Comparison of ENCODE assay signal across 8 mouse cellular contexts in genomic region chr11:80696350-80696749, GRCm38 (mm10).
DNase-seq lines count a peak whose midpoint lies in the region; ATAC-seq and TF ChIP-seq lines count a peak whose summit lies in the region.
"Had no signal": no experiment of that assay in that cellular context is flagged by ENCODE, and none has a peak within 500 bp of the region (broad histone marks: within the 10 kb centered on the region; RNA-seq: fewer than 3 reads in every experiment).

No protein-coding gene starts in this region.

- no peak for TF ChIP-seq POLR2A in kidney, adult 2 months (IDR thresholded peaks at IDR 0.05; ENCODE audit: low read depth, low read length)

- no peaks in the 10 kb centered on the region for H3K9me3 ChIP-seq in kidney, embryonic 16.5 days (ENCODE audit: low read length)
- no peaks in the 10 kb centered on the region for H3K9me3 ChIP-seq in hindbrain, embryonic 13.5 days
- H3K9me3 ChIP-seq: liver, embryonic 15.5 days had no signal

- H3K4me2 ChIP-seq in kidney, embryonic 16.5 days (replicated peaks; ENCODE audit: low read depth, low read length), result no peak overlapping the region
- H3K4me2 ChIP-seq in hindbrain, embryonic 13.5 days, result no peak overlapping the region
- H3K4me2 ChIP-seq: liver, embryonic 15.5 days had no signal

- no peaks in the 10 kb centered on the region; the same call in 1 of the 2 replicates for H3K36me3 ChIP-seq in kidney, adult 2 months (ENCODE audit: control insufficient read depth, insufficient read depth, low read length)
- no peaks in the 10 kb centered on the region for H3K36me3 ChIP-seq in kidney, embryonic 16.5 days (ENCODE audit: insufficient read depth, low read length)
- H3K36me3 ChIP-seq in hindbrain, embryonic 13.5 days, result no peaks in the 10 kb centered on the region
- H3K36me3 ChIP-seq: liver, embryonic 15.5 days had no signal

- WGBS in kidney, adult 2 months, result 2% methylated on average over 4 of the region's 4 CpGs
- 6% methylated on average over 4 of the region's 4 CpGs for WGBS in kidney, embryonic 16.5 days
- WGBS in hindbrain, embryonic 13.5 days, result 10% methylated on average over 4 of the region's 4 CpGs

- H3K27me3 ChIP-seq in kidney, adult 2 months (replicated peaks; ENCODE audit: control insufficient read depth, insufficient read depth, low read length), result no peaks in the 10 kb centered on the region
- H3K27me3 ChIP-seq in kidney, embryonic 16.5 days (ENCODE audit: insufficient read depth, low read length), result no peaks in the 10 kb centered on the region
- H3K27me3 ChIP-seq in hindbrain, embryonic 13.5 days, result peaks cover 5% of the 10 kb centered on the region; the same call in 1 of the 2 replicates

- H3K4me3 ChIP-seq in kidney, adult 2 months (ENCODE audit: insufficient read depth, low read depth, low read length), result no peak overlapping the region
- no peak overlapping the region for H3K4me3 ChIP-seq in kidney, embryonic 16.5 days (ENCODE audit: low read length)
- no peak overlapping the region for H3K4me3 ChIP-seq in hindbrain, embryonic 13.5 days
- H3K4me3 ChIP-seq: liver, embryonic 15.5 days had no signal

- no peak overlapping the region for H3K27ac ChIP-seq in kidney, adult 2 months (ENCODE audit: insufficient read depth, low read depth, low read length)
- H3K27ac ChIP-seq in kidney, embryonic 16.5 days (ENCODE audit: low read length), result no peak overlapping the region
- no peak overlapping the region for H3K27ac ChIP-seq in hindbrain, embryonic 13.5 days
- H3K27ac ChIP-seq: liver, embryonic 15.5 days had no signal

- DNase-seq in kidney, adult 2 months, result peak; percentile 68
- peak; percentile 52 for DNase-seq in A20 (ENCODE audit: low read depth, low spot score)
- peak; percentile 57 for DNase-seq in MEL-GATA-1-ER (ENCODE audit: extremely low read depth, low read depth)
- peak; percentile 26 for DNase-seq in fibroblast of lung, adult 2 months (ENCODE audit: low read depth)
- peak; percentile 75 for DNase-seq in retina, postnatal 1 day

- H3K4me1 ChIP-seq in kidney, adult 2 months (ENCODE audit: control insufficient read depth, insufficient read depth, low read length), result no peaks in the 10 kb centered on the region; the same call in 1 of the 2 replicates
- H3K4me1 ChIP-seq in kidney, embryonic 16.5 days (ENCODE audit: insufficient read depth, low read length), result no peaks in the 10 kb centered on the region
- no peaks in the 10 kb centered on the region for H3K4me1 ChIP-seq in hindbrain, embryonic 13.5 days (replicated peaks)
- H3K4me1 ChIP-seq: liver, embryonic 15.5 days had no signal

- no peak for ATAC-seq in kidney, embryonic 16.5 days (ENCODE audit: low FRiP score, low TSS enrichment)
- ATAC-seq in hindbrain, embryonic 13.5 days (ENCODE audit: low FRiP score), result no peak

- H3K9ac ChIP-seq in kidney, embryonic 16.5 days (replicated peaks; ENCODE audit: low read length), result no peak overlapping the region
- no peak overlapping the region for H3K9ac ChIP-seq in hindbrain, embryonic 13.5 days
- H3K9ac ChIP-seq: liver, embryonic 15.5 days had no signal

- 0 out of 2 replicates have a peak, but pooled peaks have one; percentile 29 for TF ChIP-seq CTCF in kidney, adult 2 months (conservative IDR thresholded peaks at IDR 0.05; ENCODE audit: insufficient read depth, insufficient read length, low read depth, low read length)
